Mouse (Mus musculus): ENCODE measurements around the gene Nat8f6. TPM values are rescaled to one million over a fixed set of nuclear protein-coding genes. Genes with fewer than 3 reads are reported as not detected.

Gene Nat8f6
- polyA plus RNA-seq, 1 experiment: not detected

Other genes with a start within 250 kb of the Nat8f6 start
- gene Alms1, start 233.4 kb downstream of the Nat8f6 start, polyA plus RNA-seq (2012; ENCODE audit: insufficient read depth, low replicate concordance): 0.08 TPM in 1 of 2 replicates, not detected in the other
- not detected in 2 replicates for gene Nat8f7, start 107.7 kb downstream of the Nat8f6 start, polyA plus RNA-seq (2012; ENCODE audit: insufficient read depth, low replicate concordance)
- gene Nat8f3, start 55.2 kb downstream of the Nat8f6 start, polyA plus RNA-seq (2012; ENCODE audit: insufficient read depth, low replicate concordance): not detected in 2 replicates
- gene Nat8f5, start within 50 bp of the Nat8f6 start, polyA plus RNA-seq (2012; ENCODE audit: insufficient read depth, low replicate concordance): not detected in 2 replicates
- not detected in 2 replicates for gene Nat8, start 11.1 kb upstream of the Nat8f6 start, polyA plus RNA-seq (2012; ENCODE audit: insufficient read depth, low replicate concordance)
- gene Nat8f2, start 48.2 kb upstream of the Nat8f6 start, polyA plus RNA-seq (2012; ENCODE audit: insufficient read depth, low replicate concordance): not detected in 2 replicates
- not detected in 2 replicates for gene Nat8f4, start 83.9 kb upstream of the Nat8f6 start, polyA plus RNA-seq (2012; ENCODE audit: insufficient read depth, low replicate concordance)
- gene Tprkb, start 90.9 kb upstream of the Nat8f6 start, polyA plus RNA-seq (2012; ENCODE audit: insufficient read depth, low replicate concordance): 1.7 TPM in 1 of 2 replicates, not detected in the other
- gene Nat8f1, start 94.7 kb upstream of the Nat8f6 start, polyA plus RNA-seq (2012; ENCODE audit: insufficient read depth, low replicate concordance): 0.62 and 2.4 TPM in 2 replicates
- 2.6 and 22.9 TPM in 2 replicates for gene Dusp11, start 140.7 kb upstream of the Nat8f6 start, polyA plus RNA-seq (2012; ENCODE audit: insufficient read depth, low replicate concordance)
- not detected in 2 replicates for gene Figla, start 195.2 kb upstream of the Nat8f6 start, polyA plus RNA-seq (2012; ENCODE audit: insufficient read depth, low replicate concordance)
- gene Add2, start 207.7 kb upstream of the Nat8f6 start, polyA plus RNA-seq (2012; ENCODE audit: insufficient read depth, low replicate concordance): 0.19 and 0.46 TPM in 2 replicates

All from megakaryocyte, embryonic 14.5 days (primary cell).